Mouse (Mus musculus) hindbrain, embryonic 13.5 days (tissue): ENCODE measurements around the gene Ttll1. TPM values are rescaled to one million over a fixed set of nuclear protein-coding genes. Genes with fewer than 3 reads are reported as not detected.

Experiments used
- ATAC-seq: fragments of 200-750 bp; cut with Nextera tagmentation; 2 replicates; pipeline ENCODE4 v1.8.0; 2017; ENCODE audit warnings: moderate TSS enrichment; ENCODE audit not compliant: low FRiP score
- H3K27ac ChIP-seq: fragments of 300-500 bp; sonication (generic); 2 replicates; pipeline ENCODE4 v1.5.1; 2015; ENCODE audit warnings: inconsistent platforms, mild to moderate bottlenecking, moderate library complexity
- H3K27me3 ChIP-seq: fragments of 300-500 bp; sonication (generic); 2 replicates; pipeline ENCODE4 v1.6.1; 2015; ENCODE audit warnings: mild to moderate bottlenecking, inconsistent platforms
- H3K36me3 ChIP-seq: fragments of 300-500 bp; sonication (generic); 2 replicates; pipeline ENCODE4 v1.6.1; 2015; ENCODE audit warnings: mild to moderate bottlenecking, inconsistent platforms
- H3K4me1 ChIP-seq: fragments of 300-500 bp; sonication (generic); replicated peaks from 2 replicates; pipeline ENCODE4 v1.6.1; 2015; ENCODE audit warnings: inconsistent platforms
- H3K4me2 ChIP-seq: fragments of 300-500 bp; sonication (generic); 2 replicates; pipeline ENCODE4 v1.6.1; 2015; ENCODE audit warnings: inconsistent platforms, mild to moderate bottlenecking, moderate library complexity
- H3K4me3 ChIP-seq: fragments of 300-500 bp; sonication (generic); 2 replicates; pipeline ENCODE4 v1.5.1; 2015; ENCODE audit warnings: mild to moderate bottlenecking, inconsistent platforms
- H3K9ac ChIP-seq: fragments of 300-500 bp; sonication (generic); 2 replicates; pipeline ENCODE4 v1.6.1; 2015; ENCODE audit warnings: mild to moderate bottlenecking, inconsistent platforms
- H3K9me3 ChIP-seq: fragments of 300-500 bp; sonication (generic); 2 replicates; pipeline ENCODE4 v1.6.1; 2016; ENCODE audit warnings: inconsistent platforms
- WGBS: fragments of 180-500 bp; shearing (Covaris S2); methylation state at CpG from one replicate; pipeline ENCODE4 v1.1.7; 2015; 5-methylcytosine and 5-hydroxymethylcytosine counted together
- polyA plus RNA-seq: library from polyadenylated mRNA; unstranded; fragments of >200 nt; fragmentation: Nextera tagmentation; extraction: Ambion mirVana; gene quantifications from 2 replicates; pipeline ENCODE4 v1.2.1, GENCODE M21; 2015

The Ttll1 gene
- polyA plus RNA-seq, 1 experiment from 2014 or later: 113 TPM

DNA sequence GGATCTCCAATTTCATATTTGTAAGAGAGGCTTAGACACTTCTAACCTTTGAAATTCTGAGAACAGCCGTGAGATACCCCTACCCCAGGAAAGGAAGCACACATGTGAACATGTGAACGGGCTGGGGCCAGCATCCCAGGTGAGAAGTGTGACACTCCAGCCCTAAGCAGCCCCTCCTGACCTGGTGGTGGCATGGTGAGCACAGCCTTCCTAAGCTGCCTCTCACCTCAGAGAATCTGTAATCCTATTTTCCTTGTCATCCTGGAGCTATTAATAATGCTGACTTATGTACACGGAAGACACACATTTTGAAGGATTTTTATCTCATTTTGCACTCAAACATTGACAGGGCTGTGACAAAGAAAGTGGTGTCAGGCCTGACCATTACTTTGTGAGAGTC, 49.8 kb downstream of the Ttll1 start:
- Histone ChIP-seq H3K27me3 (no peaks in the 10 kb centered on the region), H3K9me3 (no peaks in the 10 kb centered on the region), H3K4me2 (no peak overlapping the region), H3K4me3 (no peak overlapping the region), H3K4me1 (peaks cover 11% of the 10 kb centered on the region), H3K9ac (no peak overlapping the region), H3K36me3 (no peaks in the 10 kb centered on the region), H3K27ac (no peak overlapping the region)
- no peak for ATAC-seq
- WGBS: 89% methylated on average over 3 of the region's 3 CpGs

DNA sequence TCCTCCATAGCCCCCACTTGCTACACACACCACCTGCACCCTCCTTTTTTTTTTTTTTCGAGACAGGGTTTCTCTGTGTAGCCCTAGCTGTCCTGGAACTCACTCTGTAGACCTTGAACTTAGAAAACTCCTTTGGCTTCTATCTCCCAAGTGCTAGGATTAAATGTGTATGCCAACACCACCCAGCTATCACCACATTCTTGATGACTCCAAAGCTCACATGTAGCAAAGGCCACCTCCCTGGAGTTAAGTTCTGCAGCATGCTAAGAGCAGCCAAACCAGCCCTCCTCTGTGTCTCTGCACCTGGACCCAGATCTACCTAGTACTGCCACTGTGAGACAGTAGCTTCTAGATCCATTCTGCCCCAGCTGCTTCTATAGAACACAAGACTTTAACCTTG, 53.2 kb downstream of the Ttll1 start:
- Histone ChIP-seq H3K9ac (no peak overlapping the region), H3K4me1 (no peaks in the 10 kb centered on the region), H3K4me3 (no peak overlapping the region), H3K4me2 (no peak overlapping the region), H3K27me3 (no peaks in the 10 kb centered on the region), H3K9me3 (no peaks in the 10 kb centered on the region), H3K27ac (no peak overlapping the region), H3K36me3 (no peaks in the 10 kb centered on the region)
- WGBS: 96% methylated on average over 1 of the region's 1 CpGs
- ATAC-seq: no peak

DNA sequence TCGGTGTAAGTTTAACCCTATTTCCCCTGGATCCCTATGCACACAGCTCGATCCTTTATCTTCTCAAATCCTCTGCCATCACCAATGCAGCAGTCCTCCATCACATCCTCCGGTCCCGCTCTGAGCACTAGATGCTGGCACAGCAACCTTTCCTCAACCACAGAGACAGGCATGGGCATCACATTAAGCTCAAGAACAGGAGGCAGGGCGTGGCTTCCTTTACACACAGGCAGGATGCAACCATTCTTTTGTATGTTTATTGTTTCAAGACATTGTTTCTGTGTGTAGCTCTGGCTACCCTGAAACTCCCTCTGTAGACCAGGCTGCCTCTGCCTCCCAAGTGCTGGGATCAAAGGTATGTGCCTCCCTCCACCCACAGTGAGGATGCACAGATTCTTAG, 55.1 kb downstream of the Ttll1 start:
- H3K27me3 ChIP-seq: no peaks in the 10 kb centered on the region

DNA sequence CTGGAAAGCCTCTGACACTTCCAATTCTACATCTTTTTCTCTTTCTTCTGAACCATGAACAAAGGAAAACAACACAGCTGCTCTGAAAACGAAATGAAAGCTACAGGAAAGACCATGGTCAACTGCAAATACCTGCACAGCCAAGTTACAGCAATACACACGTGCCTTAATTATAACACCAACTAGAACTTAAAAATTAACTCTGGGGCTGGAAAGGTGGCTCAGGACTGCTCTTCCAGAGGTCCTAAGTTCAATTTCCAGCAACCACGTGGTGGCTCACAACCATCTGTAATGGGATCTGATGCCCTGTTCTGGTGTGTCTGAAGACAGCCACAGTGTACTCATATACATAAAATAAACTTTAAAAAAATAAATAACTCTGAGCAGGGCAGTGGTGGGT, 55.7 kb downstream of the Ttll1 start:
- no peak overlapping the region for H3K27ac ChIP-seq
- H3K4me1 ChIP-seq: peaks cover 5% of the 10 kb centered on the region; the same call in 1 of the 2 replicates
- no peak overlapping the region for H3K9ac ChIP-seq
- H3K36me3 ChIP-seq: no peaks in the 10 kb centered on the region
- H3K4me3 ChIP-seq: no peak overlapping the region
- no peaks in the 10 kb centered on the region for H3K9me3 ChIP-seq
- WGBS: 89% methylated on average over 3 of the region's 3 CpGs
- no peak overlapping the region for H3K4me2 ChIP-seq
- no peaks in the 10 kb centered on the region for H3K27me3 ChIP-seq
- no peak for ATAC-seq

More for the DNA sequence above, 55.1 kb downstream of the Ttll1 start:
- WGBS: 91% methylated on average over 5 of the region's 5 CpGs
- Histone ChIP-seq H3K4me2 (no peak overlapping the region), H3K4me3 (no peak overlapping the region), H3K27ac (no peak overlapping the region), H3K36me3 (no peaks in the 10 kb centered on the region), H3K9me3 (no peaks in the 10 kb centered on the region), H3K9ac (no peak overlapping the region), H3K4me1 (peaks cover 5% of the 10 kb centered on the region; the same call in 1 of the 2 replicates)
- no peak for ATAC-seq

DNA sequence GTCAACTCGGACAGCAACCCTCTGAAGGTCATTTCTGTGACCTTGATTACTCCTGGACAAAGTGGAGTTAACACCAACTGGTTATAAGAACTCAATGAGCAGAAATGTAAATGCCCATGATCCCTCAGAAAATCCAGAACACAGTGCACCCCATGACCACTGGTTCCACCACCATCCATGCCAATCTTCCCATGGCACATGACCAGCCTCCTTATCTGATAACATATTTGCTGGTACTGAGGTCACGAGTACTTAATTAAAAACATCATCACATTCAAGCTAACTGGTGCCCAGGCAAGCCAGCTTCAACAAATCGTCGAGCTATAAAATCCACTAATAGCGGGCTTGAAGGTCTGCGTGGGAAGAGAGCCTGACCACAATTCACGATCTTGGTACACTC, 56.3 kb downstream of the Ttll1 start:
- H3K4me1 ChIP-seq: peaks cover 5% of the 10 kb centered on the region; the same call in 1 of the 2 replicates
- H3K27me3 ChIP-seq: no peaks in the 10 kb centered on the region
- no peak overlapping the region for H3K4me3 ChIP-seq
- H3K9ac ChIP-seq: no peak overlapping the region
- 93% methylated on average over 7 of the region's 7 CpGs for WGBS
- ATAC-seq: no peak
- H3K4me2 ChIP-seq: no peak overlapping the region
- no peaks in the 10 kb centered on the region for H3K9me3 ChIP-seq
- H3K27ac ChIP-seq: no peak overlapping the region
- no peaks in the 10 kb centered on the region for H3K36me3 ChIP-seq

DNA sequence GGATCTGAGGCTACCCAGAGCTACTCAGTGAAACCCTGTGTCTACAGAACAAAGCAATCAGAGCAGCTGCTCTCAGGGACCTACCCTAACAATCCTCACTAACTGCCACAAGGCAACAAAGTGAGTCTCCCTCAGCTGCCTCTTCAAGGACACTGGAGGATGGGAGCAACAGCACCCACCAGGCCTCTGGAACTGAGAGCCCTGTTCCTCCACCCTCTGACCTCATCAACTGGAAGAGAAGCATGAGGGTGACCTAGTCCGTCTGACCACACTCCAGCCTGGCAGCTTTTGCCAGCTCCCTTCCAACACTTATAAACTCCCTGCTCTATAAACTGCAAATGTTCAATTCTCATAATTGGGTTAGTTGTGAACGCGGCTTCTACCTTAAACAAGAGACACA, 56.8 kb downstream of the Ttll1 start:
- no peak for ATAC-seq
- Histone ChIP-seq H3K4me2 (no peak overlapping the region), H3K27me3 (no peaks in the 10 kb centered on the region), H3K4me3 (no peak overlapping the region), H3K4me1 (peaks cover 5% of the 10 kb centered on the region; the same call in 1 of the 2 replicates), H3K9ac (no peak overlapping the region), H3K9me3 (no peaks in the 10 kb centered on the region), H3K27ac (no peak overlapping the region), H3K36me3 (no peaks in the 10 kb centered on the region)
- 84% methylated on average over 3 of the region's 3 CpGs for WGBS

DNA sequence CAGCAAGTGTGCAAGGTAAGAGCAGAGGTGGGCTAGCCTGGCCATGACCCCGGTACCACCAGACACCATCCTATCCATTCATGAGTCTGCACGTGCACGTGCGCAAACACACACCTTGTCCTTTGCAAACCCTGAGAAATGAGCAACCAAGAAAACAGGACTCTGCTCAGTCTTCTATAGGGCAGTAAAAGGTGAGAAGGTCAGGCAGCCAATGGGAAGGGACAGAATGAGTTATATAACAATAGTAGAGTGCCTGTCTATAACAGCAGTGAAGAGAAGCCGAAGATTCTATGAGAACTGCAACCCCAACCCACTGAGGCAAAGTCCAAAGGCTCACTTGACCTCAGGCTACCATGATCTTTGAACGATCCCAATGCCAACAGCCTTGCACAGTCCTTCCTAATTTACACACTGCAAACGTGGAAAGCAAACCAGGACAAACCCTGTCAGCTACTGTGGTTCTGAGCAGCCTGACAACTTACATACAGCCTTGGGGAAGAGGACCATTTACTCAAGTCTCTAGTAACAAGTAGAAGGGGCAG, 58.4 kb downstream of the Ttll1 start:
- ATAC-seq: no peak
- Histone ChIP-seq H3K4me3 (no peak overlapping the region), H3K4me1 (peaks cover 13% of the 10 kb centered on the region), H3K4me2 (no peak overlapping the region), H3K27ac (no peak overlapping the region), H3K27me3 (no peaks in the 10 kb centered on the region), H3K9ac (no peak overlapping the region), H3K9me3 (no peaks in the 10 kb centered on the region), H3K36me3 (no peaks in the 10 kb centered on the region)
- WGBS: 86% methylated on average over 7 of the region's 7 CpGs

DNA sequence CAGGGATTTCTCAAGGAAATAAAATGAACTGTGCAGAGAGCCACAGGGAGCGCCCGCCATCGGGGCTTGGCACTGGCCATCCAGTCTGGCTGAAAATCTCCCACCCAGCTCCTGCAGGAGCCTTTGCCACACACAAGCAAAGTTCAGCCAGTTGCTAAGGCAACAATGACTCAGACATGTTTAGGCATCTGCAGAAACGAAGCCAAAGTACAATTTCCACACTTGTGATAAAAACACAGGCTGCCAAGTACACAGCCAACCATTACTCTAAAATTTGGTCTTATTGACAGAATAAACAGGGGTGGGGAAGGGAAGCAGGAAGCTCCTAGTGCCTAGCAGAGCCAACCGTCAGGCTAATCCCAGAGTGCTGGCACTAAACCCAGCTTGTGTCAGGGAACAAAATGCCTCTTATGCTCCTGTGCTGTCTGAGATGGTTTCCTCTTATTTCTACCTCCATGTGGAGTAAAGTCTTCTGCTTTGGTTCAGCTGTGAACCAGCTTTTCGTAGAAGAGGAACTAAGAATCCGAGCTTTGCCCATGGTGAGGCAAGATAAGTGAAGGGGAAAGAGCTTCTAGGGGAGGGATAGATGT, 59.0 kb downstream of the Ttll1 start:
- H3K27ac ChIP-seq: no peak overlapping the region
- 73% methylated on average over 7 of the region's 7 CpGs for WGBS
- H3K4me2 ChIP-seq: no peak overlapping the region
- ATAC-seq: no peak
- H3K9ac ChIP-seq: no peak overlapping the region
- no peak overlapping the region for H3K4me3 ChIP-seq
- no peaks in the 10 kb centered on the region for H3K9me3 ChIP-seq
- H3K4me1 ChIP-seq: peaks cover 17% of the 10 kb centered on the region
- no peaks in the 10 kb centered on the region for H3K36me3 ChIP-seq
- no peaks in the 10 kb centered on the region for H3K27me3 ChIP-seq

DNA sequence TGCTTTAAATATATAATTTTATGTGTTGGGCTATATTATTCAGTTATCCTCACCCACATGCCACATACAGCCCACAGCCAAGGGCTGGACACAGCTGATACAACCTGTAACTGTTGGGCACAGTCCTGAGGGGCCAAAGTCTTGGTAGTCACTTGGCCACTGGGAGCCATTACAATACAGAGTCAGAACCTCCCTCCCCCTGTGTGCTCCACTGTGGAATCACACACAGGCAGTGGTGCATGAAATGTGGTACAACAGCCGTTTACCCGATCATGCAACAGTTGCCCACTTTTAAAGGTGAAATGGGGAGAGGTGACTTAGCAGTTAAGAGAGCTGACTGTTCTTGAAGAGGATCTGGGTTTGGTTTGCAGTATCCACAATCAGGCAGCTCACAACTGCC, 60.7 kb downstream of the Ttll1 start:
- no peak overlapping the region for H3K4me2 ChIP-seq
- no peak for ATAC-seq
- WGBS: 93% methylated on average over 2 of the region's 2 CpGs
- H3K27me3 ChIP-seq: no peaks in the 10 kb centered on the region
- no peak overlapping the region for H3K9ac ChIP-seq
- H3K36me3 ChIP-seq: no peaks in the 10 kb centered on the region
- peaks cover 29% of the 10 kb centered on the region for H3K4me1 ChIP-seq
- no peaks in the 10 kb centered on the region for H3K9me3 ChIP-seq
- no peak overlapping the region for H3K4me3 ChIP-seq
- H3K27ac ChIP-seq: no peak overlapping the region

DNA sequence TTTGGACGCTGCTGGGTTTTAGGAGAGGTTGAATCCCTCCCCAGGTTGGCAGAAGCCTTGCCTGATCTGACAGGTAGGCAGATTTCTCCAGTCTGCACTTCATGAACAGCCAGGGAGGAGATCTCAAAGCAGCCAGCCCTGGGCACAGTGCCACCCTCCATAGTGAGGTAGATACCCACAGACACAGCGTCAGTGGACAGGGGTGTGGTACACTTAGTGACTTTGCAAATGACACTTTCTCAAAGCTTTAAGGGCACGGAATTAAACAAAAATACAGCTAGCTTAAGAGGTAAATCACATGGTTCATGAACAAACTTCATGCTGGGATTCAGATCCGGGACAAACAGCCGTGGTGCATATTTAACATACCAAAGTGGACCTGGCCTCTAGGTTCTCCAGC, 62.0 kb downstream of the Ttll1 start:
- Histone ChIP-seq H3K4me2 (no peak overlapping the region), H3K9ac (no peak overlapping the region), H3K9me3 (no peaks in the 10 kb centered on the region), H3K27ac (no peak overlapping the region), H3K4me3 (no peak overlapping the region), H3K36me3 (no peaks in the 10 kb centered on the region), H3K27me3 (no peaks in the 10 kb centered on the region), H3K4me1 (peaks cover 29% of the 10 kb centered on the region)
- 79% methylated on average over 5 of the region's 5 CpGs for WGBS
- ATAC-seq: no peak

DNA sequence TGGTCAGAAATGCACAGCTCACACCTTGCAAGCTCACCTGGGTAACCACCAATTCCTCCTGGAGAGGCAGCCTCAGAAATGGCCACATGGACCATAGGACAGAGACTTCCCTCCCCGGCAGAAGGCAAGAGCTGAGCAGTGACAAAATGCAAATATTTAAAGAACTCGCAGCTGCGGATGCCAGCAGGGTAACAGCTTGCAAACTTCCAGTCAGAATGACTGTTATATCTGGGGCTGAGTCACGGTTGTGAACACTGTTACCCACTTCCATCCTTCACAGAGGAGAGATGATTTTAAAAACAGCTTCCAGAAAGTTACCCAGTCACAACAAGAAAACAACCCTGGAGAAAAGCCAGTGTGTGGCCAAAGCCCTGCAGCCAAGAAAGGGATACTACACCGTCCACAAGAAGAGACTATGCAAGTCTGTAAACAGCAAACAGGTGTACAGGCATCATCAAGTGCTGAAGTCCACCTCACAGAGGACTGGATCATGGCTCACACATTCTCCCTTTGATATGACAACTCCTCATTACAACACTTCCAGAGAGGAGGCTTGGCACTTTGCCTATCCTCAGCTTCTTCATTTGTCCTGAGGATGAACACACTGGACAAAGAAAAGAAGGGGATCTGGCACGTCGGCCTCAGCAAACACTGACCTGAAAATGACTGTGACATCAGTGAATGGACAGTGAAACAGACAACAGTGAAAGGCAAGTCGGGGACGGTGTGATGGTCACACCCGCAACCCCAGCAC, 62.7 kb downstream of the Ttll1 start:
- H3K9ac ChIP-seq: no peak overlapping the region
- no peak for ATAC-seq
- 61% methylated on average over 10 of the region's 10 CpGs for WGBS
- peaks cover 29% of the 10 kb centered on the region for H3K4me1 ChIP-seq
- H3K4me3 ChIP-seq: no peak overlapping the region
- H3K4me2 ChIP-seq: no peak overlapping the region
- H3K9me3 ChIP-seq: no peaks in the 10 kb centered on the region
- H3K27ac ChIP-seq: no peak overlapping the region
- no peaks in the 10 kb centered on the region for H3K36me3 ChIP-seq
- no peaks in the 10 kb centered on the region for H3K27me3 ChIP-seq

DNA sequence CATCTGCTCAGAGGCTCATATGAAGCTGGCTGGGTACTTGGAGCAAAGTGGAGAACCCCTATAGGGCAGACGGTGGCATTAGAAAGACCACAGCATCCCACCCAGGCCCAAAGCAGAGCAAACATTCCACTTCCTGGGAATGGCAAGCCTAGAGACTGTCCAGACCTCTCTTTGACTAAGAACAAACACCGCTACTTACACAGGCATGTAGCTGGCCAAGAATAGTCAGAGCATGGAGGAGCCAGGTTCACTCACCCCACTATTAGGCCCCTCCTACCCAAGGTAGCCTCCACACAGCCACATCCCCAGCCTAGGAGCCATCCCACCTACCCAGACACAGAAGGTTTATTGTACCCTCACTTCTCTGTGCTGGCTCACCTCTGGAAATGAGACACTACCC, 64.8 kb downstream of the Ttll1 start:
- Histone ChIP-seq H3K4me3 (no peak overlapping the region), H3K9ac (no peak overlapping the region), H3K27me3 (no peaks in the 10 kb centered on the region), H3K36me3 (no peaks in the 10 kb centered on the region), H3K27ac (peak overlapping the region; percentile 18; the same call in 1 of the 2 replicates), H3K4me1 (peaks cover 24% of the 10 kb centered on the region), H3K4me2 (no peak overlapping the region), H3K9me3 (no peaks in the 10 kb centered on the region)
- 89% methylated on average over 2 of the region's 2 CpGs for WGBS
- ATAC-seq: no peak

DNA sequence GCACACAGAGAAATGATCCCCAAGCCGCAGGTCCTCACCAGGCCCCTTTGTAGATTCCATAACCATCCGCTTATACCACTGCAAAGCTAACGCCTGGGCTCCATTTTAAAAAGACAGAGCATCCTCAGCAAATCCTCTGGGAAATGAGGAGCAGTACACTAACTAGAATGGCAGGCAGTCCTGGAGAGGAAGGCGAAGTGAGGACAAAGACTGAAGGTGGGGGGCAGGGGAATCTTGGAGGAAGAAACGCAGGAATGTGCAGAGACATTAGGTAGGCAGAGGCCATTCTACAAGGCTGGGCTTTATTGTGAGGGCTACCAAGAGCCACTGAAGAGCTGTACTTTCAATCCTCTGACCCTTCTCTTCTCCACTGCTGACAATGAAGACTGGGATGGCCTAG, 65.3 kb downstream of the Ttll1 start:
- no peak overlapping the region for H3K9ac ChIP-seq
- H3K4me1 ChIP-seq: peaks cover 24% of the 10 kb centered on the region
- no peak overlapping the region for H3K4me2 ChIP-seq
- 60% methylated on average over 5 of the region's 5 CpGs for WGBS
- no peaks in the 10 kb centered on the region for H3K36me3 ChIP-seq
- no peak for ATAC-seq
- H3K27ac ChIP-seq: no peak overlapping the region
- H3K4me3 ChIP-seq: no peak overlapping the region
- H3K27me3 ChIP-seq: no peaks in the 10 kb centered on the region
- H3K9me3 ChIP-seq: no peaks in the 10 kb centered on the region
